Mouse (Mus musculus): ENCODE results near the gene Mlycd.

DNA sequence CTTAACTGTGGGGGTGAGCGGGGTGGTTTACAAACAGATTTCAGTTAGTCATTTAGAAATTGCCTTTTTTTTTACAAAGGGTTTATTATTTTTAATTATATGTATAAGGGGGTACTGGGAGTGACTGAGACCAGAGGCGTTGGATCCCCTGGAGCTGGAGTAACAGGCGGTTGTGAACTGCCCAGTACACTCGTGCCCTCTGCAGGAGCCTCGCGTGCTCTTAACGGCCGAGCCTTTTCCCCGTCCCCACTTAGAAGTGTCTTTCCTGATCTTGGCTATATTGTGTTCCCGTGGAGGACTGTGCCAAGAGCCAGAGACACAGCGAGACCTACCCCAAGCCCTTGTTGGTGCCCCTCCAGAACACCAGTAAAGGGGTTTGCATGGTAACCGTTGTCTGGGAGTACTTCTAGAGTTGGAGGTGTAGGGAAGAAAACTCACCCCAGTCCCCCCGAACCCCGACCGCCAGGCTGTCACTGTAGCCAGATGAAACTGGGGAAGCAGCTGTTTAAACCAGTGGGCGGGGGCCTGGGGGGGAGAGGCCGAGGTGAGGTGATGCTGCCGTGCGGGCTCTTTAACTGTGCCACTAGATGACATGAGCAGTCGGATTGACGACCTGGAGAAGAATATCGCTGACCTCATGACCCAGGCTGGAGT lies 49.5 kb upstream of the Mlycd start:
- TF ChIP-seq CHD2 (IDR thresholded peaks at IDR 0.05; ENCODE audit: low read depth, low read length) (no peak), ZC3H11A (IDR thresholded peaks at IDR 0.05; ENCODE audit: borderline replicate concordance, low read depth, low read length) (no peak), HCFC1 (IDR thresholded peaks at IDR 0.05; ENCODE audit: borderline replicate concordance, insufficient read depth, low read length) (no peak)
